Mouse (Mus musculus) myocyte (in vitro differentiated cells): ENCODE measurements around the gene Tex38.

Source experiments
- MAX ChIP-seq: IDR thresholded peaks from one replicate; pipeline ENCODE4 v1.6.1; 2011; ENCODE audit warnings: low read depth, mild to moderate bottlenecking, control low read depth
- POLR2A ChIP-seq: IDR thresholded peaks from one replicate; pipeline ENCODE4 v1.6.1; 2011; ENCODE audit warnings: low read depth, mild to moderate bottlenecking, control low read depth, moderate library complexity; ENCODE audit not compliant: insufficient read length
- REST ChIP-seq: IDR thresholded peaks from one replicate; pipeline ENCODE4 v1.6.1; 2011; ENCODE audit warnings: mild to moderate bottlenecking, control low read depth, moderate library complexity; ENCODE audit not compliant: insufficient read depth, insufficient read length
- SRF ChIP-seq: IDR thresholded peaks from one replicate; pipeline ENCODE4 v1.6.1; 2011; ENCODE audit warnings: low read depth; ENCODE audit not compliant: control insufficient read depth, insufficient read length
- TCF12 ChIP-seq: IDR thresholded peaks from one replicate; pipeline ENCODE4 v1.6.1; 2011; ENCODE audit warnings: mild to moderate bottlenecking, control low read depth; ENCODE audit not compliant: poor library complexity, insufficient read depth, severe bottlenecking
- USF1 ChIP-seq: IDR thresholded peaks from one replicate; pipeline ENCODE4 v1.6.1; 2011; ENCODE audit warnings: low read depth, mild to moderate bottlenecking, control low read depth, moderate library complexity

- TF ChIP-seq SRF (no peak), POLR2A (no peak), MAX (no peak), REST (no peak), USF1 (no peak), TCF12 (no peak)
Measured at GRCm38 (mm10) chr4:115732223-115732818, 48.5 kb downstream of the Tex38 start.
